Mouse (Mus musculus) small intestine, adult 2 months (tissue): ENCODE measurements around the gene Trex1. TPM values are rescaled to one million over a fixed set of nuclear protein-coding genes. Genes with fewer than 3 reads are reported as not detected.

ENCODE experiments used
- H3K27ac ChIP-seq: fragments of 200-500 bp; 2 replicates; pipeline ENCODE4 v1.5.1; 2012; ENCODE audit warnings: low read depth, low read length, control low read depth, inconsistent platforms; ENCODE audit not compliant: insufficient read depth
- H3K27me3 ChIP-seq: fragments of 200-500 bp; 2 replicates; pipeline ENCODE4 v1.6.1; 2012; ENCODE audit warnings: mild to moderate bottlenecking, moderate library complexity, low read length, inconsistent platforms; ENCODE audit not compliant: control insufficient read depth, insufficient read depth
- H3K36me3 ChIP-seq: fragments of 200-500 bp; 2 replicates; pipeline ENCODE4 v1.6.1; 2012; ENCODE audit warnings: mild to moderate bottlenecking, low read length, control low read depth, inconsistent platforms; ENCODE audit not compliant: control insufficient read depth, insufficient read depth
- H3K4me1 ChIP-seq: fragments of 200-500 bp; 2 replicates; pipeline ENCODE4 v1.6.1; 2012; ENCODE audit warnings: low read length, inconsistent platforms, mixed read lengths; ENCODE audit not compliant: control insufficient read depth, insufficient read depth, insufficient read length
- H3K4me3 ChIP-seq: fragments of 200-500 bp; 2 replicates; pipeline ENCODE4 v1.5.1; 2012; ENCODE audit warnings: low read depth, mild to moderate bottlenecking, control low read depth, inconsistent platforms, low read length, moderate library complexity
- CTCF ChIP-seq: fragments of 200-500 bp; IDR thresholded peaks from 2 replicates; pipeline ENCODE4 v1.5.1; 2012; ENCODE audit warnings: low read depth, mild to moderate bottlenecking, control low read depth, inconsistent platforms, low read length, moderate library complexity, mixed read lengths; ENCODE audit not compliant: insufficient replicate concordance, insufficient read length; ENCODE audit errors: extremely low read depth
- POLR2A ChIP-seq: fragments of 200-500 bp; IDR thresholded peaks from 2 replicates; pipeline ENCODE4 v1.6.1; 2012; ENCODE audit warnings: low read depth, mild to moderate bottlenecking, control low read depth, inconsistent platforms, low read length, moderate library complexity
- WGBS: fragments of 180-500 bp; shearing (Covaris S2); methylation state at CpG from one replicate; pipeline ENCODE4 v1.1.7; 2018; 5-methylcytosine and 5-hydroxymethylcytosine counted together
- polyA plus RNA-seq: library from polyadenylated mRNA; depleted of rRNA; stranded (reverse); fragments of >200 nt; gene quantifications from 2 replicates; pipeline ENCODE4 v1.2.3, GENCODE M21; 2012

The Trex1 gene
- polyA plus RNA-seq, 1 experiment: 174 TPM

- H3K4me1 ChIP-seq: peaks cover 8% of the 10 kb centered on the region
- H3K36me3 ChIP-seq: peaks cover 24% of the 10 kb centered on the region
- no peaks in the 10 kb centered on the region for H3K27me3 ChIP-seq
- no peak overlapping the region for H3K4me3 ChIP-seq
- H3K27ac ChIP-seq: no peak overlapping the region
- no peak for TF ChIP-seq CTCF
- 95% methylated on average over 7 of the region's 7 CpGs for WGBS
Observed at GRCm38 (mm10) chr9:109031001-109031400, 28.5 kb downstream of the Trex1 start.

DNA sequence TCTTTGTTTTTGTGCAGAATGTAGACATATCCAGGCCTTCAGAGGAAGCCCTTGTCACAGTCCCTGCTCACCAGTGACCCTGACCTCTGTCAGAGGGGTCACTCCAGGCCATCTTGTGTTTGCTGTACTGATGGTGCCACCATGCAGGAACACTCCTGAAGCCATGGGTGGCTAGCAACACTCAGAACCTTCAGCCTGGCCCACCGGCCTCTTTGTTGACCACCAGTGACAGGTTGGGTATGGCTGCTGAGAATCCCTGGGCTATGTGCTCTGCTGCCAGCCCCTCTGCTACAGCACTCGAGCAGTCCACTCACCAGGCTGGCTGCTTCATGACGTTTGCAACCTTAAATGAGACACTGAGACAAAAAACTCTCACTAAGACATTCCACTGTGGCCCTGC is 29.2 kb downstream of the Trex1 start:
- TF ChIP-seq CTCF (no peak), POLR2A (no peak)
- WGBS: 85% methylated on average over 3 of the region's 3 CpGs

DNA sequence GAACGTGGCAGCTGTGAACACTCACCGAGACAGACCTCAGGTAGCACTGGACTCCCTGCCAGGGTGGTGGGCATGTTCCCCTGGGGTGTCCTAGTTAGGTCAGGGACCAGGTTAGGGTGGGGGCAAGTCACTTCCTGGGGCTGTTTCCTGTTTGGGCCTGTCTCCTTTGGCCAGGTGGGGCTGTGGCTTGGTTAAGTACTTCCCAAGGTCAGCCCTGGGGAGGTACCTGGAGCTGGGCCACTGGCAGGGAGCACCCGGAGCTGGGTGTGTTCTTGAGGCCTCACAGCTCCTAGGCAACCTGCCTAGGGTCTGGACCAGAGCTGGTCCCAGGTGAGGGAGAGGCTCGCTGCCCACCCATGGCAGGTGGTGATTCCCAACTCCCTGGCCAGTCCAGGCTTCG is 30.6 kb downstream of the Trex1 start:
- TF ChIP-seq POLR2A (no peak), CTCF (no peak)
- Histone ChIP-seq H3K4me1 (peaks cover 8% of the 10 kb centered on the region), H3K27me3 (no peaks in the 10 kb centered on the region), H3K27ac (no peak overlapping the region), H3K4me3 (no peak overlapping the region), H3K36me3 (peaks cover 37% of the 10 kb centered on the region)
- WGBS: 34% methylated on average over 5 of the region's 5 CpGs

More for the DNA sequence above, 29.2 kb downstream of the Trex1 start:
- Histone ChIP-seq H3K27ac (no peak overlapping the region), H3K27me3 (no peaks in the 10 kb centered on the region), H3K4me3 (no peak overlapping the region), H3K36me3 (peaks cover 29% of the 10 kb centered on the region), H3K4me1 (peaks cover 8% of the 10 kb centered on the region)

DNA sequence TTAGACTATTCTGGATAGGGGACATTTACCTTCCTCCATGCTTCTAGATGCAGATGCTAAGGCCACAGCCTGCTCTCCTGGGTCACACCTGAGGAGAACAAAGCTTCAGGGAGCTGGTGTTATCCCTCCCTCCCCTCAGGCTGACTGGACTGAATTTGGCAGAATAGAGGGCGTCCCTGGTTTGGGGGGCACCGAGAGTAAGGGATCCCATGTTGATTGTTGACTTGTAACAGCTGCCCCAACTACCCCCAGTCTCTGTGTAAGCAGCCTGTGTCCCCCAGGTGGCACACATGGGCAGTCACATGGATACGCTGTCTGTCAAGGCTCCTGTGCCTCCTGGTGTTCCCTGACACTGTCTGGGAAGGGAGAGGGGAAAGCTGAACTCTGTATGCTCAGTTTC is 31.1 kb downstream of the Trex1 start:
- H3K4me3 ChIP-seq: no peak overlapping the region
- peaks cover 8% of the 10 kb centered on the region for H3K4me1 ChIP-seq
- 91% methylated on average over 3 of the region's 3 CpGs for WGBS
- peaks cover 38% of the 10 kb centered on the region for H3K36me3 ChIP-seq
- TF ChIP-seq CTCF: no peak
- TF ChIP-seq POLR2A: no peak
- H3K27ac ChIP-seq: no peak overlapping the region
- H3K27me3 ChIP-seq: no peaks in the 10 kb centered on the region

DNA sequence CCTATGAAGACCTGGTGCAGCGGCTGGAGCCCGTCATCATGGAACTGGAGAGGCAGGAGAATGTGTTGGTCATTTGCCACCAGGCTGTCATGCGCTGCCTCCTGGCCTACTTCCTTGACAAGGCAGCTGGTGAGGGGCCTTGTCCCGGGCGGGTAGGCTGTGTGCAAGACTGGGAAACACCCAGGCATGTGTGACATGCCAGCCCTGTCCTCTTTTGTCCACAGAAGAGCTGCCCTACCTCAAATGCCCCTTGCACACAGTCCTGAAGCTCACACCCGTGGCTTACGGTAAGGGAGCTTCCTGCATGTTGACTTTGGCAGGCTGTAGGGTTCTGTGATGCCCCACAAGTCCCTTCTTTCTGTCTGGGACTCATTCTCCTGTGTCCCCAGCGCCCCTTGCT is 32.0 kb downstream of the Trex1 start:
- H3K4me1 ChIP-seq: peaks cover 8% of the 10 kb centered on the region
- H3K4me3 ChIP-seq: no peak overlapping the region
- H3K27me3 ChIP-seq: no peaks in the 10 kb centered on the region
- peaks cover 44% of the 10 kb centered on the region for H3K36me3 ChIP-seq
- no peak overlapping the region for H3K27ac ChIP-seq
- 59% methylated on average over 8 of the region's 8 CpGs for WGBS
- TF ChIP-seq POLR2A (no peak; the same call in 1 of the 2 replicates), CTCF (no peak)

- no peak for TF ChIP-seq CTCF
- no peak for TF ChIP-seq POLR2A
- no peaks in the 10 kb centered on the region; the same call in 1 of the 2 replicates for H3K4me1 ChIP-seq
- H3K27ac ChIP-seq: no peak overlapping the region
- H3K4me3 ChIP-seq: no peak overlapping the region
- no peaks in the 10 kb centered on the region for H3K27me3 ChIP-seq
- peaks cover 26% of the 10 kb centered on the region for H3K36me3 ChIP-seq
- 83% methylated on average over 17 of the region's 17 CpGs for whole genome bisulfite sequencing
Observed at GRCm38 (mm10) chr9:109022866-109023685, 36.5 kb downstream of the Trex1 start.

DNA sequence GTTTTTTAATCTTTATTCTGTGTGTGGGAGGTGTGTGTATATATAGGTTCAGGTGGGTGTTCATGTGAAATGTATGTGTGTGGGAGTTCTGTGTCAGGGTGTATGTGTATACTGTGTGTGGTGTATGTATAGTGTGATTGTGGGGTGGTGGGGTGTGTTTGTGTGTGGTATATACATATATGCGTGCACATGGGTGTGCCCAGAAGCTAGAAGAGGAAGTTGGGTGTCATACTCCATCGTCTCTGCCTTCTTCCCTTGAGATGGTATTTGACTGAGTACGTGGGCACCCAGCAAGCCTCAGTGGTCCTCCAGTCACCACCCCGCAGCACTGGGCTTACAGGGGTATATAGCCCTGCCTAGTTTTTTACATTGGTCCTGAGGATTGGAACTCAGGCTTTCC is 38.1 kb downstream of the Trex1 start:
- TF ChIP-seq CTCF: no peak
- no peak for TF ChIP-seq POLR2A
- no peaks in the 10 kb centered on the region; the same call in 1 of the 2 replicates for H3K4me1 ChIP-seq
- 67% methylated on average over 4 of the region's 4 CpGs for WGBS
- no peak overlapping the region for H3K4me3 ChIP-seq
- no peak overlapping the region; the same call in 1 of the 2 replicates for H3K27ac ChIP-seq
- peaks cover 29% of the 10 kb centered on the region for H3K36me3 ChIP-seq
- no peaks in the 10 kb centered on the region for H3K27me3 ChIP-seq
